Mouse (Mus musculus) heart, embryonic 11.5 days (tissue): ENCODE results near the gene Gng3. TPM values are rescaled to one million over a fixed set of nuclear protein-coding genes. Genes with fewer than 3 reads are reported as not detected.

Experiments
- ATAC-seq: fragments of 200-750 bp; cut with Nextera tagmentation; replicated peaks from 2 replicates; pipeline ENCODE4 v1.8.0; 2017; ENCODE audit warnings: moderate library complexity; ENCODE audit not compliant: insufficient number of reproducible peaks, low FRiP score, low TSS enrichment
- H3K27ac ChIP-seq: fragments of 300-500 bp; sonication (generic); 2 replicates; pipeline ENCODE4 v1.5.1; 2014; ENCODE audit warnings: mild to moderate bottlenecking, low read depth, low read length
- H3K27me3 ChIP-seq: fragments of 300-500 bp; sonication (generic); 2 replicates; pipeline ENCODE4 v1.6.1; 2014; ENCODE audit warnings: mild to moderate bottlenecking, low read length, mixed read lengths; ENCODE audit not compliant: control insufficient read depth, insufficient read depth
- H3K36me3 ChIP-seq: fragments of 300-500 bp; sonication (generic); 2 replicates; pipeline ENCODE4 v1.6.1; 2014; ENCODE audit warnings: mild to moderate bottlenecking, low read length, moderate library complexity, mixed read lengths; ENCODE audit not compliant: control insufficient read depth, insufficient read depth
- H3K4me1 ChIP-seq: fragments of 300-500 bp; sonication (generic); 2 replicates; pipeline ENCODE4 v1.6.1; 2014; ENCODE audit warnings: low read length; ENCODE audit not compliant: control insufficient read depth, insufficient read depth
- H3K4me2 ChIP-seq: fragments of 300-500 bp; sonication (generic); 2 replicates; pipeline ENCODE4 v1.6.1; 2014; ENCODE audit warnings: mild to moderate bottlenecking, moderate library complexity
- H3K4me3 ChIP-seq: fragments of 300-500 bp; sonication (generic); 2 replicates; pipeline ENCODE4 v1.5.1; 2014; ENCODE audit warnings: low read depth, low read length
- H3K9ac ChIP-seq: fragments of 300-500 bp; sonication (generic); 2 replicates; pipeline ENCODE4 v1.6.1; 2014; ENCODE audit warnings: mild to moderate bottlenecking, low read depth, low read length, moderate library complexity
- H3K9me3 ChIP-seq: fragments of 300-500 bp; sonication (generic); replicated peaks from 2 replicates; pipeline ENCODE4 v1.6.1; 2016; ENCODE audit warnings: low read length; ENCODE audit not compliant: control insufficient read depth
- WGBS: fragments of 180-500 bp; shearing (Covaris S2); extraction: QIAGEN DNeasy Blood & Tissue Kit; methylation state at CpG from one replicate; pipeline ENCODE4 v1.1.7; 2014; ENCODE audit not compliant: insufficient replicate concordance; 5-methylcytosine and 5-hydroxymethylcytosine counted together
- polyA plus RNA-seq: library from polyadenylated mRNA; unstranded; fragments of >200 nt; fragmentation: Nextera tagmentation; extraction: Ambion mirVana; gene quantifications from 2 replicates; pipeline ENCODE4 v1.2.1, GENCODE M21; 2014

The Gng3 gene
- polyA plus RNA-seq, 1 experiment from 2014 or later: 3.5 TPM

DNA sequence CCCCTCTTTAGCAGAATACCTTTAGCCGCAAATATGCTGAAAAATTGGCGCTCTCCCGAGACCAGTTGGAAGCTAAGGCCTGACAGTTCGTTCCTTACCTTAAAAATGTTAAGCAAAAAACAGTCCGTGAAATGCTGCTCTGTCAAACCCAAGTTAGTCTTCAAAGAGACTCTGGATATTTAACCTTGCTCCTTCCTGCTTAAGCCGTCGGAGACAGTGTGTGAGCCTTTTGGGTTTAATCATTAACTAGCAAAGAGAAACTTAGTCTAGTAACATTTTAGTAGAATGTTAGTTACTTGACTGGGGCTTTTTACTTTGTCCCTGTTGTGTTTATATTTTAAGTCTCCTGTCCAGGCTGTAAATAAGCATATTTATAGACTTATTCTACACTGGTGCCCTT is 17.8 kb downstream of the Gng3 start:
- H3K9me3 ChIP-seq: no peaks in the 10 kb centered on the region
- peak overlapping the region; percentile 100; the same call in 1 of the 2 replicates for H3K27ac ChIP-seq
- no peaks in the 10 kb centered on the region for H3K27me3 ChIP-seq
- peak overlapping the region; percentile 97 for H3K4me2 ChIP-seq
- peaks cover 17% of the 10 kb centered on the region for H3K4me1 ChIP-seq
- ATAC-seq: no peak
- H3K9ac ChIP-seq: peak overlapping the region; percentile 99
- H3K36me3 ChIP-seq: peaks cover 20% of the 10 kb centered on the region
- under 1% methylated on average over 7 of the region's 7 CpGs for WGBS
- H3K4me3 ChIP-seq: peak overlapping the region; percentile 100

DNA sequence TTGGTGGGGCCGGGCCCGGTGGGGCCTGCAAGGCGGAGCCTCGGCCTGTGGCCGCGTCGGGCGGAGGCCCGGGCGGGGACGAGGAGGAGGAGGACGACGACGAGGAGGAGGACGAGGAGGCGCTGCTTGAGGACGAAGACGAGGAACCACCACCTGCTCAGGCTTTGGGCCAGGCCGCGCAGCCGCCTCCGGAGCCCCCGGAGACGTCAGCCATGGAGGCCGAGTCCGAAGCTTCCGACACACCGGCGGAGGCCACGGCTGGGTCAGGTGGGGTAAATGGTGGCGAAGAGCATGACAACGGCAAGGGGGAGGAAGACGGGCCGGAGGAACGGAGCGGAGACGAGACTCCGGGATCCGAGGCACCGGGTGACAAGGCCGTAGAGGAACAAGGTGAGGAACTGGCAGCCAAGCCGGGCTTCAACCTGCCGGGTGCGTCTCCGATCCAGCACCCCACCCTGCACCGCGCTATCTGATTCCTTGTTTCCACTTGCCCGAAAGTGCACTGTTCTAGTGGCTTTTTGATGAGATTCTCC is 18.5 kb downstream of the Gng3 start:
- peak overlapping the region; percentile 97 for H3K4me2 ChIP-seq
- peaks cover 17% of the 10 kb centered on the region for H3K36me3 ChIP-seq
- H3K4me1 ChIP-seq: peaks cover 17% of the 10 kb centered on the region
- H3K9ac ChIP-seq: peak overlapping the region; percentile 99
- H3K27ac ChIP-seq: peak overlapping the region; percentile 100
- no peaks in the 10 kb centered on the region for H3K27me3 ChIP-seq
- 0% methylated on average over 48 of the region's 48 CpGs for WGBS
- no peaks in the 10 kb centered on the region for H3K9me3 ChIP-seq
- peak; percentile 39 for ATAC-seq
- peak overlapping the region; percentile 100 for H3K4me3 ChIP-seq

GRCm38 (mm10) chr19:8819596-8820423 is 19.2 kb downstream of the Gng3 start, which contains the start of gene Hnrnpul2:
TSS of gene Hnrnpul2 (plus strand) at chr19:8820010.
- Histone ChIP-seq H3K9me3 (no peaks in the 10 kb centered on the region), H3K36me3 (peaks cover 15% of the 10 kb centered on the region), H3K4me1 (peaks cover 17% of the 10 kb centered on the region), H3K9ac (peak within 1 kb of the TSS; percentile 99), H3K4me2 (peak within 1 kb of the TSS; percentile 97), H3K4me3 (peak within 1 kb of the TSS; percentile 100), H3K27me3 (no peaks in the 10 kb centered on the region), H3K27ac (peak within 1 kb of the TSS; percentile 100)
- peak; percentile 96 for ATAC-seq
- WGBS: under 1% methylated on average over 83 of the region's 83 CpGs

DNA sequence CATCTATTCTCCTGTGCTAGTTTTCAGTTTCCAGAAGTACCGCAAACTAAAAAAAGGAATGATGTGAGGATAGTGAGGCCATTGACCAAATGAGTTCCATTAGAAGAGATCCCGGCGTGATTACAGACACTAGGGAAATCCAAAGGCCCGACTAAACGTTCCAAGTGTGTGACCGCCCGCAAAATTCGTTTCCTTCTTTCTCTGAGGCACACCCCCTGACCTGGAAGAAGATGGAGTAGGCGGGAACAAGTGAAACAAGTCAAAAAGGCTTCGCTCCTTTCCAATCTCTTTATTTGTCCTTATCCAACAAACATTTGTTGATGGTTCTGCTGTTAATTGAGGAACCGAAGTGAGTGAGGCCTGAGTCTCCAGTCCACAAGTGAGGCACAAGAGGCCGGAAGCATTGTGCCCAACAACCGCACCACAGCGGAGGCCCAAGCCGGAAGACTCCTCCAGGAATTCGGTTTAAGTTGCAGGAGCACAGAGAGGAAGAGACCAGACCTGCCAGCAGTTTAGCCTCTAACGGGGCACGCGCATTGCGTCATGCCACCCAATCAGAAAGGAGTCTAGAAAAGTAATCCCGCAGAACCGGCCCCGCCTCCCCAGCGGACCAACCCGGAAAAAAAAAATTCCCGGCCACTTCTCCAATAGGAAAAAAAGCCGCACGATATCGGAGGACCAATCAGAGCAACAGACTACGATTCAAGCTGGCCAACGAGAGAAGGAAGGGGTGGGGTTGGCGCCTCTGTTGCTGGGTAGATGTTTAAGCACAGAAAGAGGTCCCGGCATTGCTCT is 20.0 kb downstream of the Gng3 start, which contains the start of gene Ttc9c:
Gene Ttc9c, minus strand, starts transcription at position 533 of the 795 bp plus-strand sequence.
- Histone ChIP-seq H3K9ac (peak within 1 kb of the TSS; percentile 99), H3K4me1 (peaks cover 17% of the 10 kb centered on the region), H3K4me3 (peak within 1 kb of the TSS; percentile 100), H3K36me3 (peaks cover 14% of the 10 kb centered on the region), H3K27ac (peak within 1 kb of the TSS; percentile 100), H3K9me3 (no peaks in the 10 kb centered on the region), H3K27me3 (no peaks in the 10 kb centered on the region), H3K4me2 (peak within 1 kb of the TSS; percentile 97)
- under 1% methylated on average over 33 of the region's 33 CpGs for WGBS
- ATAC-seq: peak; percentile 87

GRCm38 (mm10) chr19:8818301-8818798 is 20.6 kb downstream of the Gng3 start:
- Histone ChIP-seq H3K9me3 (no peaks in the 10 kb centered on the region), H3K4me1 (peaks cover 17% of the 10 kb centered on the region), H3K4me3 (peak overlapping the region; percentile 100), H3K9ac (peak overlapping the region; percentile 99), H3K4me2 (peak overlapping the region; percentile 97), H3K27me3 (no peaks in the 10 kb centered on the region), H3K27ac (peak overlapping the region; percentile 100), H3K36me3 (peaks cover 8% of the 10 kb centered on the region)
- WGBS: 26% methylated on average over 14 of the region's 14 CpGs
- no peak for ATAC-seq

GRCm38 (mm10) chr19:8817001-8817400 is 22.0 kb downstream of the Gng3 start:
- no peak overlapping the region for H3K4me3 ChIP-seq
- H3K27me3 ChIP-seq: no peaks in the 10 kb centered on the region
- H3K9ac ChIP-seq: peak overlapping the region; percentile 29
- no peaks in the 10 kb centered on the region for H3K9me3 ChIP-seq
- H3K4me1 ChIP-seq: peaks cover 10% of the 10 kb centered on the region
- H3K36me3 ChIP-seq: peaks cover 9% of the 10 kb centered on the region
- no peak for ATAC-seq
- WGBS: 79% methylated on average over 3 of the region's 3 CpGs
- H3K4me2 ChIP-seq: peak overlapping the region; percentile 0; the same call in 1 of the 2 replicates
- no peak overlapping the region for H3K27ac ChIP-seq

DNA sequence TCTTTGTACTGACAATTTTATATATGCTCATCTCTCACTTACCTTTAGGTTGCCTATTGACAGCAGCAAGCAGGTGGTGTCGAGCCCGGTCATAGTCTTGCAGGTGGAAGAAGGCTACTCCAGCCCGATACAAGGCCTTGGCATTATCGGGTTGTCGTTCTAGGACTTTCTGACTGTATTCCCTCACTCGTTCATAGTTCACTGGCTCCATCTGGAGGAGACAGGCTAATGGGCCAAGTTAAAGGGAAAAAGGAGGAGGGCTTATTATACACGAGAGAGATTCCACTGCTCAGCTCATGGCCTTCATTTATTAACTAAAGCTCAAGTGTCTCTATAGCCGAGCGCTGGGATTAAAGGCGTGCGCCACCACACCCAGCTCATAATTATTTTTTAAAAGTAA is 23.2 kb downstream of the Gng3 start:
- Histone ChIP-seq H3K9me3 (no peaks in the 10 kb centered on the region), H3K9ac (no peak overlapping the region), H3K4me1 (peaks cover 7% of the 10 kb centered on the region), H3K36me3 (peaks cover 9% of the 10 kb centered on the region), H3K4me3 (no peak overlapping the region), H3K27me3 (no peaks in the 10 kb centered on the region), H3K4me2 (no peak overlapping the region), H3K27ac (no peak overlapping the region)
- WGBS: 85% methylated on average over 11 of the region's 11 CpGs
- no peak for ATAC-seq

GRCm38 (mm10) chr19:8806810-8807209 is 32.2 kb downstream of the Gng3 start:
- 92% methylated on average over 5 of the region's 5 CpGs for whole genome bisulfite sequencing
- peaks cover 10% of the 10 kb centered on the region for H3K36me3 ChIP-seq

More at GRCm38 (mm10) chr19:8806810-8807209, 32.2 kb downstream of the Gng3 start:
- H3K4me1 ChIP-seq: peaks cover 3% of the 10 kb centered on the region; the same call in 1 of the 2 replicates
- H3K9me3 ChIP-seq: no peaks in the 10 kb centered on the region
- H3K27me3 ChIP-seq: no peaks in the 10 kb centered on the region
- H3K4me3 ChIP-seq: no peak overlapping the region
- ATAC-seq: no peak
- H3K9ac ChIP-seq: no peak overlapping the region
- no peak overlapping the region for H3K4me2 ChIP-seq
- H3K27ac ChIP-seq: no peak overlapping the region
